Mouse (Mus musculus): ENCODE measurements around the gene Olfr1040.

GRCm38 (mm10) chr2:86135828-86136227 lies 10.7 kb downstream of the Olfr1040 start, which contains the start of gene Olfr1039:
- TF ChIP-seq CTCF (IDR thresholded peaks at IDR 0.05; ENCODE audit: low read depth) (no peak), EP300 (IDR thresholded peaks at IDR 0.05; ENCODE audit: low read depth) (no peak)
